Mouse (Mus musculus) kidney, adult 8-10 months (tissue): Measurements from ENCODE around the gene Duxf3.
"Not testable (repeated sequence)": the region's sequence is repeated elsewhere in the genome, so short reads cannot be mapped to it uniquely, and the experiment has no call there.

ENCODE experiments used
- DNase-seq, 2 experiments: peaks; one replicate each; pipeline ENCODE4 v3.0.0; 2022

The Duxf3 gene

DNA sequence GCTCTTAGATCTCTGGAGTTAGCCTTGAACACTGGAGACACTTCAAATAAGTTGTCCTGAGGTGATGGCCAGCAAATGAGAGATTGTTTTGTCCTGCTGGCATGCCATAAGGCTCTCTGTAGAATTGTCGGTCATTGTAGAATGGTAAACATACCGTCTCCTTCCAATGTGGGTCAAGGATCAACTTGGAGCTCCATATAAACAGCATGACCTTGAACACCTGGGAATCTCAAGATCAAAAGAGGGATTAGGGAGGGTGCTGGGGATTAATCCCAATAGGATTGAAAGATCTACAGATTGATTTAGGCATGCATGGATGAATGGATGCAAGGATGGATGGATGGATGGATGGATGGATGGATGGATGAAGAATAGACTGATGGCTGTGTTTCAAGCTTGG, 10.9 kb downstream of the Duxf3 start:
- DNase-seq: not testable (repeated sequence)

DNA sequence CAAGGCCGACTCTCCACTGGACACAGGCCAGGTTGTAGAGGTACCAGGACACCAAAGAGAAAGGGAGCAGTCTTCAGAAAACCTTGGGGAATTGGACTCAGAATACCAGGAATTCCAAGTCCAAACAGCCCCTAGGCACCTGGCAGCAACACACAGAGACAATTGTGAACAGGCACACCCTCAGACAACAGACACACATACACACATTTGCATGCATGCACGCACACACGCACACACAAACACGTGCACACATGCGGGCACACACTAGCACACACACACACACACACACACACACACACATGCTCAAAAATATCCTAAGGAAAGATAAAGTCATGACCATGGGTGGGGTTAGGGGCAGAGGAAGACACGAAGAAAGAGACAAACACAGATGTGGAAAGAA, 11.7 kb downstream of the Duxf3 start:
- DNase-seq: no peak

DNA sequence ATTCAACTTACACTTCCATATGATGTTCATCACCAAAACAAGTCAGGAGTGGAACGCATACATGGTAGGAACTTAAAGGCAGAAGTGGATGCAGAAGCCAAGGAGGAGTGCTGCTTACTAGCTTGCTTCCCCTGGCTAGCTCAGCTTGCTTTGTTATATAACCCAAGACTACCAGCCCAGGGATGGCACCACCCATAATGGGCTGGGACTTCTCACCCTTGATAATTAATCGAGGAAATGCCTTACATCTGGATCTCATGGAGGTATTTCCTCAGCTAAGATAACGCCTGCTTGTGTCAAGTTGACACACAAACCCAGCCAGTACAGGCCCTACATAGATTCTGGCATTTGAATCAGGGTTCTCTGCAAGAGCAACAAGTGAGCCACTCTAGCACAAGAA, 15.1 kb downstream of the Duxf3 start:
- no peak for DNase-seq

GRCm38 (mm10) chr10:58215353-58215752, 17.1 kb downstream of the Duxf3 start:
- DNase-seq: no peak

GRCm38 (mm10) chr10:58214934-58215333, 17.5 kb downstream of the Duxf3 start:
- DNase-seq: no peak

- no peak for DNase-seq
Measured at GRCm38 (mm10) chr10:58214497-58214896, 18.0 kb downstream of the Duxf3 start.

GRCm38 (mm10) chr10:58212230-58212629, 20.2 kb downstream of the Duxf3 start:
- no peak for DNase-seq

DNA sequence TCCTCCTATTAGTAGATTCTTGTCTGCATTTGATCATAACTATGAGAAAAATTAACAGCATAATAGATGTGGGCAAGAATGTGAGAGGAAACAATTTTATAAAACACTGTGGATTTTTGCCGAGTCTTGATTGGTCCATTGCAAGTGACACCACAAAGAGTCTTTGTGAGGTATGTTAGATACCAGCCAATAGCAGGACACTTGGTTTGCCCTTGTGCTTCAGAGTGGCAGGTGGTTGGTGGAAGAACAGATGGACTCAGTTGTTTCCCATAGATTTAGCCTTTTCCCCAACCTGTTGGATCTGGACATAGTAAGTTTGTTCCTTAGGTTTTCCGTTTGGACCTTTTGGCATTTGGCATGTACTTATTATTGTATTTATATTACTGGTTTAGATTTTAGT, 21.3 kb downstream of the Duxf3 start:
- no peak for DNase-seq

DNA sequence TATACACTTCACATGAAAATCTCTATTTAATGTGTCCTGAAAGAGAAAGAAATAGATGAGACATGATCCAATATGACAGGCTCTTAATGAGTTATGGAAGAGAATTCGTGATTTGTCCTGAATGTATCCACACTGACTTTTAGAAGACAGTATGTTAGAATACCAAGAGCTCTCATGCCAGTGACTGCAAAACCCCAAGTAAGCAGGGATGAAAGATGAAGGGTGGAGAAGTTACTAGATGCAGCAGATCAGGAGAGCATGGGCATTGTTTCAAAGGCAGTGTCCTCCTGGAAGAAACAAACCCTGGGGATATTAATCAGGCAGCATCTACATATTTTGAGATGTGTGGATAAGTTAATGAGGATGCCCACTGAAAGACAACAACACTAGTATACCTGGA, 22.0 kb downstream of the Duxf3 start:
- DNase-seq: no peak

DNA sequence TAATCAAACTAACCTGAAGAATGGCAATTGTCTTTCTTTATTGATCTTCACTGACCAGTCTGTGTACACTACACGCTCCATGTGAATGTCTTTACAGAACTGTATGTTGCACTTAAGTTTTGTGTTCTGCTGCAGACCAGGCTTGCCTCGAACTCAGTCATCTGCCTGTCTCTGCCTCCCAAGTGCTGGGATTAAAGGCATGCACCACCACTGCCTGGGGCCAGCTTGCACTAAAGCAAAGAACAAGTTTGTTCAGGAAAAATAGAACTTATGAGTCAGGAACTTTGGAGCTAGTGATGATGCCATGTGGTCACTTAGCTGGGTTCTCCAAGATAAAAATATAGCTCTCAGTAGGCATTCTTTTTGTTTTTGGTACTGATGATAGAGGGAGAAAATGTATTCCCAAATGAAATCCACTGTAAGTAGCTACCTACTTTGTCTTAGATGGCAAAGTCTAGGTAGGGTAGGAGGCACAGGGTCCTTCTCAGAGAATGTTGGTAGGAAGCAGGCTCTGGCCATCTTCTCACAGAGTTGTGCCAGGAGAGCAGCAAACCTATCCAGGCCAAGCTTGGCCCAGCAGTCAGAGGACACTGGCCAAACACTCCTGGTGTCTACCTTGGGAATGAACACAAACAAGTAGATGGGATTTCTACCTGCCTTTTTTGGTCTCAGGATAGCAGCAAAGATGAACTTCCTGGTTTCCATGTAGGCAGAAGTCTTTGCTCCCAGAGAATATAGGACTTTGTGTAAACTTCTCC, 22.6 kb downstream of the Duxf3 start:
- DNase-seq: no peak

DNA sequence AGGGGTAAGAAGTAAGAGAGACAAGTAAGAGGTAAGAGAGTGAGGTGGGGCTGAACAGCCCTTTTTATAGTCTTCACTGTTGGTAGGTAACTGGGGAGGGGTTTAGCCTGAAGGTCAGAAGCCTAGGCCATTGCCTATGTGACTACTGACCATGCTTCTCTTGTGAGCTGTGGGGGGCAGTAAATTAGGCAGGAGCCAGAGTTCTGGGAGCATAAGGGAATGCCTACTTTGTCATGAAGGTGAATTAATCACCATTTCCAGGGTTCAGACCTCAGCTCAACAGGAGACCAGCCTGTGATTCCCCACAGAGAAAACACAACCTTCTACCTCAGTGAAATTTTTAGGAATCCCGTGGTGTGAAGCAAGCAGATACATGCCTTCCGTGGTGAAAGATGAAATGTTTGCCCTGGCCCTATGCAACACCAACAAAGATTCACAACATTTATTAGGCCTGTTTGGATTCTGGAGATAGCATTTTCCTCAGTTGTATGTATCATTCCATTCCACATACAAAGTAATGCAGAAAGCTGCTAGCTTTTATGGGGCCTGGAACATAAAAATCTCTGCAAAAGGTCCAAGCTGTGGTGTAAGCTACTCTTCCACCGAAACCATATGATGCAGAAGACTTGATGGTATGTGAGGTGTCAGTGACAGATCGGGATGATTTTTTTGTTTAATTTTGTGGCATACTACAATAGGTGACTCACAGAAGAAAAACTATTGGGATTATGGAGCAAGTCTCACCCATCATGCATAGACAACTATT, 25.7 kb downstream of the Duxf3 start:
- no peak for DNase-seq

DNA sequence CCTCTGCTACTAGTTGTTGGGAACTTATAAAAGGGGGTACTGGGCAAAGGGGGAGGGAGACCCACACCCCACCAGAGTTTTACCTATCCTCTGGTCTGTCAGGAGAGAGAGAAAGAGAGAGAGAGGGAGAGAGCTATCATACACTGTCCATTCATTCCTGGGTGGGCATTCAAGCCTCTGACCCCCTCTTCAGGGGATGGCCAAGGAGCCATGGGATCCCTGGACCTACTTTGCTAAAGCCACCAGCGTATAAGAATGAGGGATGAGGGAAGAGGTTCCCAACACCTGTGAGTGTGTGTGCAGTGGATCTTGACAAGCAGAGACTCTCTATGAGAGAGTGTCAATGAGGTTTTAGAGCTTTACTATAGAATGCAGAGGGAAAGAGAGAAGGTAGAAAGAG, 26.5 kb downstream of the Duxf3 start:
- DNase-seq: no peak
